Mouse (Mus musculus) hindbrain, embryonic 11.5 days (tissue): ENCODE data around the gene Cyba. TPM values are rescaled to one million over a fixed set of nuclear protein-coding genes. Genes with fewer than 3 reads are reported as not detected.

ENCODE experiments used
- ATAC-seq: fragments of 200-750 bp; cut with Nextera tagmentation; 2 replicates; pipeline ENCODE4 v1.8.0; 2017; ENCODE audit warnings: mild to moderate bottlenecking, moderate TSS enrichment, moderate library complexity; ENCODE audit not compliant: low FRiP score
- DNase-seq: peaks from one replicate; pipeline ENCODE4 v3.0.0-alpha.2; 2015; ENCODE audit warnings: low spot score
- H3K27ac ChIP-seq: fragments of 300-500 bp; sonication (generic); 2 replicates; pipeline ENCODE4 v1.5.1; 2014; ENCODE audit warnings: mild to moderate bottlenecking, low read depth, low read length
- H3K27me3 ChIP-seq: fragments of 300-500 bp; sonication (generic); 2 replicates; pipeline ENCODE4 v1.6.1; 2014; ENCODE audit warnings: mild to moderate bottlenecking, low read length, moderate library complexity, mixed read lengths; ENCODE audit not compliant: control insufficient read depth, insufficient read depth
- H3K36me3 ChIP-seq: fragments of 300-500 bp; sonication (generic); 2 replicates; pipeline ENCODE4 v1.6.1; 2014; ENCODE audit warnings: mild to moderate bottlenecking, low read length, moderate library complexity, mixed read lengths; ENCODE audit not compliant: control insufficient read depth, insufficient read depth
- H3K4me1 ChIP-seq: fragments of 300-500 bp; sonication (generic); replicated peaks from 2 replicates; pipeline ENCODE4 v1.6.1; 2014; ENCODE audit warnings: low read length, mixed read lengths; ENCODE audit not compliant: control insufficient read depth, insufficient read depth
- H3K4me2 ChIP-seq: fragments of 300-500 bp; sonication (generic); replicated peaks from 2 replicates; pipeline ENCODE4 v1.6.1; 2014; ENCODE audit warnings: mild to moderate bottlenecking, low read depth, low read length
- H3K4me3 ChIP-seq: fragments of 300-500 bp; sonication (generic); 2 replicates; pipeline ENCODE4 v1.5.1; 2014; ENCODE audit warnings: low read depth, low read length
- H3K9ac ChIP-seq: fragments of 300-500 bp; sonication (generic); 2 replicates; pipeline ENCODE4 v1.6.1; 2014; ENCODE audit warnings: low read depth, low read length
- H3K9me3 ChIP-seq: fragments of 300-500 bp; sonication (generic); 2 replicates; pipeline ENCODE4 v1.6.1; 2016; ENCODE audit warnings: low read length; ENCODE audit not compliant: control insufficient read depth
- WGBS: fragments of 180-500 bp; shearing (Covaris S2); extraction: QIAGEN DNeasy Blood & Tissue Kit; methylation state at CpG from one replicate; pipeline ENCODE4 v1.1.7; 2014; 5-methylcytosine and 5-hydroxymethylcytosine counted together
- polyA plus RNA-seq: library from polyadenylated mRNA; unstranded; fragments of >200 nt; fragmentation: Nextera tagmentation; extraction: Ambion mirVana; gene quantifications from 2 replicates; pipeline ENCODE4 v1.2.1, GENCODE M21; 2014

The Cyba gene
- polyA plus RNA-seq, 1 experiment from 2014 or later = 52.7 TPM

- Histone ChIP-seq H3K4me2 (no peak overlapping the region), H3K4me3 (no peak overlapping the region), H3K4me1 (no peaks in the 10 kb centered on the region), H3K9ac (no peak overlapping the region), H3K27ac (no peak overlapping the region), H3K27me3 (no peaks in the 10 kb centered on the region), H3K9me3 (no peaks in the 10 kb centered on the region), H3K36me3 (no peaks in the 10 kb centered on the region; the same call in 1 of the 2 replicates)
- WGBS = 89% methylated on average over 24 of the region's 24 CpGs
- DNase-seq (no peak), ATAC-seq (no peak)
These were observed 9.5 kb downstream of the Cyba start for GRCm38 (mm10) chr8:122423217-122423616.

GRCm38 (mm10) chr8:122421376-122422070 lies 11.2 kb downstream of the Cyba start, which contains the start of gene Il17c:
Gene Il17c, plus strand, starts transcription at chr8:122422020.
- ATAC-seq (no peak), DNase-seq (no peak)
- no peak within 1 kb of the TSS for H3K4me2 ChIP-seq
- no peaks in the 10 kb centered on the region for H3K4me1 ChIP-seq
- H3K9me3 ChIP-seq = no peaks in the 10 kb centered on the region
- no peak within 1 kb of the TSS for H3K4me3 ChIP-seq
- peaks cover 4% of the 10 kb centered on the region for H3K36me3 ChIP-seq
- H3K9ac ChIP-seq = no peak within 1 kb of the TSS
- H3K27ac ChIP-seq = no peak within 1 kb of the TSS
- 84% methylated on average over 14 of the region's 14 CpGs for WGBS
- no peaks in the 10 kb centered on the region for H3K27me3 ChIP-seq

DNA sequence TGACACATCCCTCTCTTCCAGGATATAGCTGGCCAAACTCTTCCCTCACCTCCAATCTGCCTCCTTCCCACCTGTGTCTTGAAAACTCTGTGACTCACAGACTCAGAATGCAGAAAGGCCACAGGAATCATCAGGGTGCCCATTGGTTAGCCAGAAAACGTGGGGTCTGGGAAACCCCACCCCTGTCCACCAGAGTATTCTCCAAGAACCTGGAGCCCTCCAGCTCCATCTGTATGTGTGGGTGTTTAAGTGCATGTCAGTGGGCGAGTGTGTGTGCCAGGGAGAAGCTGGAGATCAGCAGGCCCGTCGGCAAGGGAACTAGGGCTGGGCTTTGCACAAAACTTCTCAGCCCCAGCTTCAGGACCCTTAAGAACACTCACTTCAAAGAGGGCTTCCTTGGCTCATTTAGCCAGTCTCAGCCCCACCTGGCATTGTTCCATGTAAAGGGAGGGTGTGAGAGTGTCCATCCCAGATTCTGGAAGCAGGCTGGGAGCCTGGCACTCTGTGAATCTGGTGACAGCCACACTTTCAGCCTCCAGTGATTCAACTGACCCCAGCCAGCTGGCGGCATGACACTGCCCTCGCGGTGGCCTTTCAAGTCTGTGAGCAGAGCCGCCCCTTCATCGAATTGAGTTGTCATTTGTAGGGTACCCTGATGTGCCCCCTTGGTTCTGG lies 12.7 kb downstream of the Cyba start:
- Histone ChIP-seq H3K27me3 (no peaks in the 10 kb centered on the region), H3K36me3 (peaks cover 4% of the 10 kb centered on the region), H3K4me3 (no peak overlapping the region), H3K9ac (no peak overlapping the region), H3K27ac (no peak overlapping the region), H3K4me1 (no peaks in the 10 kb centered on the region), H3K9me3 (no peaks in the 10 kb centered on the region), H3K4me2 (no peak overlapping the region)
- WGBS = 72% methylated on average over 9 of the region's 9 CpGs
- no peak for ATAC-seq
- no peak for DNase-seq

GRCm38 (mm10) chr8:122415554-122415953 lies 17.2 kb downstream of the Cyba start:
- Histone ChIP-seq H3K4me1 (no peaks in the 10 kb centered on the region), H3K36me3 (peaks cover 15% of the 10 kb centered on the region), H3K4me2 (no peak overlapping the region), H3K9ac (no peak overlapping the region), H3K4me3 (no peak overlapping the region), H3K27ac (no peak overlapping the region), H3K27me3 (no peaks in the 10 kb centered on the region), H3K9me3 (no peaks in the 10 kb centered on the region)
- ATAC-seq (no peak), DNase-seq (no peak)
- 94% methylated on average over 6 of the region's 6 CpGs for WGBS

DNA sequence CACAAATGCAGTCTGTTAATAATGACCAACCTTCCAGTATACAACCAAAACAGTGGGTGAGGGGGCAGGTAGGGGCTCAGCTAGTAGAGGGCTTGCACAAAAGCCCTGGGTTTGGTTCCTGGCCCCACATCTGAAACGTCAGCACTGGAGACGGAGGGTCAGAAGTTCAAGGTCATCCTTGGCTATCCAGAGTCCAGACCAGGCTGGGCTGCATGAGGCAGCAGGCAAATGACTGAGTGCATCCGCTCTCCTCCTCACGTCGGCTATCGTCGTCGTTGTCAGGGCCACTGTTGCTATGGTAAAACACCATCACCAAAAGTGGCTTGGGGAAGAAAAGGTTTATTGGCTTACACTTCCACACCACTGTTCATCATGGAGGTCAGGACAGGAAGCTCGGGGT lies 18.4 kb downstream of the Cyba start:
- Histone ChIP-seq H3K9me3 (no peaks in the 10 kb centered on the region), H3K4me3 (no peak overlapping the region), H3K27me3 (no peaks in the 10 kb centered on the region), H3K27ac (no peak overlapping the region), H3K9ac (no peak overlapping the region), H3K4me1 (no peaks in the 10 kb centered on the region), H3K36me3 (peaks cover 24% of the 10 kb centered on the region), H3K4me2 (no peak overlapping the region)
- 91% methylated on average over 9 of the region's 9 CpGs for WGBS
- ATAC-seq (no peak), DNase-seq (no peak)

GRCm38 (mm10) chr8:122407678-122408077 lies 25.1 kb downstream of the Cyba start:
- no peaks in the 10 kb centered on the region for H3K9me3 ChIP-seq
- peaks cover 21% of the 10 kb centered on the region for H3K36me3 ChIP-seq
- no peak for ATAC-seq
- no peaks in the 10 kb centered on the region; the same call in 1 of the 2 replicates for H3K27me3 ChIP-seq
- no peak for DNase-seq
- no peak overlapping the region for H3K4me3 ChIP-seq
- no peak overlapping the region for H3K27ac ChIP-seq
- WGBS = 97% methylated on average over 7 of the region's 7 CpGs
- H3K4me1 ChIP-seq = no peaks in the 10 kb centered on the region
- H3K4me2 ChIP-seq = no peak overlapping the region
- no peak overlapping the region for H3K9ac ChIP-seq

DNA sequence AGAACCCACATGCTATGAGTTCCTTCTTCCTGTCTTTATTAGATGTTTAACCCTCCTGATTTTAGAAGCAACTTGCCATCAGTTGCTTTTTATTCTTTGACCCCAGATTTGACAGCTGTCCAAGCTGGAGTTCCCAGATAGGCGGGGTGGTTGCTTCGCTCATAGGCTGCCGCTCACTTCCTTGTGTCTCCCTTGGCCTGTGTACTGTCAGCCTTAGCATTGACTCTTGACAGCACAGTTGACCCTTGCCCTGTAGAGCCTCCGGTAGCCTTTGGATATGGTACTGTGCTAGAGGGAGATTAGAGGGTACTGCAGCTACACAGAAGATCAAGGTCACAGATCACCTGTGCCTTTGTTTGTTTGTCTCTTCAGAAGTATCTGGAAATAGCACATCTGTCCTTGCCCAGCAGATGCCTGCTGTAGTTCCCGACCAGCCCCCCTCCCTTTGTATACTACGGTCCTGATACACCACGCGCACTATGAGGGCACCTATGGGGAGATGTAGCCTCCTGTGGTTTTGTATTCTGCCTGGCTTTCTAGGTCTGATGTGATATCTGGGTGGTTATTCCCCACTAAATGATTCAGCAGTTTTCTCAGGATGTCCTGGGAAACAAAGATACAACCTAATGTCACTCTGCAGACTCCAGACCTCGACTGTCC lies 27.5 kb downstream of the Cyba start:
- H3K9ac ChIP-seq = no peak overlapping the region
- H3K4me3 ChIP-seq = no peak overlapping the region
- no peak for ATAC-seq
- no peak overlapping the region for H3K4me2 ChIP-seq
- H3K27ac ChIP-seq = no peak overlapping the region
- H3K27me3 ChIP-seq = no peaks in the 10 kb centered on the region; the same call in 1 of the 2 replicates
- 94% methylated on average over 9 of the region's 9 CpGs for WGBS
- H3K4me1 ChIP-seq = no peaks in the 10 kb centered on the region
- H3K9me3 ChIP-seq = no peaks in the 10 kb centered on the region
- DNase-seq = no peak
- peaks cover 29% of the 10 kb centered on the region for H3K36me3 ChIP-seq

DNA sequence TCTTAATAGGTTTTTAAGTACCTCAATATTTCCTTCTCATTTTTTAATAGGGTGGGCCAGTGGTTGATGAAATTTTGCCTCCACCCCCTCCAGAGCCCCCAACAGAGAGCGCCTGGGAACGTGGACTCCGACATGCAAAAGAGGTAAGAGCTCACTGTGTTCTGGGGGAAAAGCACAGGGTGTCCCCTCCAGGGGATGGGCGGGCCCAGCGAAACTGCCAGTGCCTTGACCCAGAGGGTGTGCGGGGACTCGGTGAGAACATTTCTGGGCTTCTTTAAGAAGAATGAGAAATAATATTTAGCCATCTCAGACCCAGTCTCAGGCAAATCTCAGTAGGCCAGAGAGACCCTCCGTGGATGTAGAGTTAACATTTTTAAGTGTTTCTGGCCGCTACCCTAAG lies 34.5 kb downstream of the Cyba start:
- WGBS = 94% methylated on average over 9 of the region's 9 CpGs
- Histone ChIP-seq H3K36me3 (peaks cover 12% of the 10 kb centered on the region; the same call in 1 of the 2 replicates), H3K4me1 (no peaks in the 10 kb centered on the region), H3K9ac (no peak overlapping the region), H3K4me3 (no peak overlapping the region), H3K4me2 (no peak overlapping the region), H3K27ac (no peak overlapping the region), H3K27me3 (no peaks in the 10 kb centered on the region), H3K9me3 (no peaks in the 10 kb centered on the region)
- DNase-seq (no peak), ATAC-seq (no peak)
